Mouse (Mus musculus): ENCODE results near the gene C1d. TPM values are rescaled to one million over a fixed set of nuclear protein-coding genes. Genes with fewer than 3 reads are reported as not detected.
A peak's percentile ranks its signal among the peaks of the same experiment; 100 is the strongest.
"Not testable (repeated sequence)": the region's sequence is repeated elsewhere in the genome, so short reads cannot be mapped to it uniquely, and the experiment has no call there.

Gene C1d
- total RNA-seq (2021) = 10 to 100 TPM; 34.6 to 34.7 TPM
- long read RNA-seq, experiment 1, transcript C1d-201 (5 exons, 2,981 nt) = major isoform, 51 of 52 reads
- long read RNA-seq, experiment 1, partial matches to known transcripts = 0 of 52 reads
- long read RNA-seq, experiment 1, other reads (novel, unspliced or antisense) = 1 of 52 reads
- long read RNA-seq, experiment 2, transcript C1d-201 (5 exons, 2,981 nt) = major isoform, 36 of 40 reads
- long read RNA-seq, experiment 2, partial matches to known transcripts = 1 of 40 reads
- long read RNA-seq, experiment 2, other reads (novel, unspliced or antisense) = 1 of 40 reads

GRCm38 (mm10) chr11:17257443-17257842 lies at the start of gene C1d:
Gene C1d (plus strand): TSS chr11:17257579.
- intact Hi-C loops (cut with DNase I) = loop anchor here (5.0 kb wide), 1 partner anchor 100 kb away; the partner anchor contains the start of gene Ppp3r1

DNA sequence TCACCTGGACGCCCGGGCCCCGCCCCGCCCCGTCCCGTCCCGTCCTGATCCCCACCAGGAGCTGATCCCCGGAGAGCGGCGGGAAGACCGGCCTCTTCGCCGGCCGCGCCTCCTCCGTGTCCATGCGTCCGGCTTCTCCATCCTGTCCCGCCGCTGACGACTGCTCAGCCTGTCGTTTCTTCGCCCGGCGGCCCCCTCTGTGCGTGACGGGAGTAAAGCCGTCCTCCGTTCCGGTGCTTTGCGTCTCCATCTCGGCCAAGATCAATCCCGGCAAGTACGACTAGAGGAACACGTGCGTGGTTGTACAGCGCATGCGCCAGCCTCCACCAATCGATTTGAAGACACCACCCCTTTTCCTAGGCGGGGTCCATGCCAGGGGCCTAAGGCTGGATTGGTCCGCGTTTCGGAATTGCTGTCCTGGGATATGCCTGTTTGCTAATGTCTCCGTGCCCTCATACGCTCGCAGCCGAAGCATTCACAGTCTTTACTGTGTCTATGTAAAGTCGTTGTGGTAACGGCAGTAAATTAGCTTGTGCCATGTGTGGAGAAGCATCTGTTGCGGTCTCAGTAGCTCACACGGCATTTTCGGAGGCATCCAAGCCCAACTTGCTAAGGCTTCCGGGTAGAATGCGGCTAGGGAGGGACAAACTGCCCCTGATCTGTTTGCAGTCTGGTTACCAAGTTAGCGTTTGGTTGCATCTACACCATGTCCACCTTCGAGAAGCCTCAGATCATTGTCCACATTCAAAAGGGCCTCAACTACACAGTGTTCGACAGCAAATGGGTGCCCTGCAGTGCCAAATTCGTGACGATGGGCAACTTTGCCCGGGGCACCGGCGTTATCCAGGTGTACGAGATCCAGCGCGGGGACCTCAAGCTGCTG lies 45.9 kb upstream of the C1d start, which contains the start of gene Pno1:
Gene Pno1 (minus strand): TSS at position 311 of the 883 bp plus-strand sequence.
- peak; percentile 95 for DNase-seq
- intact Hi-C loops (cut with DNase I) = loop anchor here (2.0 kb wide), 1 partner anchor 51 kb away; no protein-coding TSS in a partner anchor

More at GRCm38 (mm10) chr11:17257443-17257842, at the start of gene C1d:
- peak; percentile 94 to 97 for DNase-seq

DNA sequence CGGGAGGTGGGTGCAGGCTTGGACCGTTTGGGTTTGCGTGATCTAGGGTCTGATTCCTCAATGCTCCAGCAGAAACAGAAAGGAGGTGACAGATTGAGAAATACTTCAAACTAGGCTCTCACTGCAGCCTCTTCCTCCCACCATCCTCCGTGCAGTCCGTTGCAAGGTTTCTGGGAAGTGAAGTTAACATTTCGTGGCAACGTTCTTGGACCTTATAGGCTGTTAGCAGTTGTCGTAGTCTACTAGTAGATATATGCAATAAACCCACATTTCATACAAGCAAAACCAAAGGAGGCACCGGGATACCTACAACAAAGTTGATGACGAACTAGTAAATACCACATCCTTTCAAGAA lies 45.3 kb upstream of the C1d start:
- DNase-seq = no peak
- intact Hi-C loops (cut with DNase I) = loop anchor here (2.0 kb wide), 1 partner anchor 51 kb away; no protein-coding TSS in a partner anchor

DNA sequence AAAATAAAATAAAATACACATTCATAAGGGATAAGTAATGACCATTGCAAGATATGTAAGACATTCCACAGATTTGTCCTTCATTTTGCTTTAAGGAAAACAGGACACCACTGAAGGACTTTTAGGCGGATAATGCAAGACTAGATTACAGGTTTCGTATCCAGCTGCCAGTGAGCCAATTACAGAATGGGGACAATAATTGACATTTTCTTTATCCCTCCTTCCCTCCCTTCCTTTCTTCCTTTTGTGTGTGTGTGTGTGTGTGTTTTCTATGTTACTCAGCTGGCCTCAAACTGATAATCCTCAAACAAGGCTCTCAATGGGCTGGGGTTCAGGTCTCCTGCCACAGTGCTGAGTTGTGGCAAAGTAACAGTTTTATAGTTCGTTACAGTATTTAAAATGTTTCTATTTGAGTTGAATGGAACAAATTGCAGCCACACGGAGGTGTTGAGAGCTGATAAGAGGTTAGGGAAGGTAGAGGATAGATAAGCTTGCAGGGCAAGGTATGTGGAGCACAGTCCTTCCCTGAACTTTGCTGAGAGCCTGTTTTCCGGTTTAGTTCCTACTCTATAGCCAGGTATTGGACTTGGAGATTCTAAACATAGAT lies 44.4 kb upstream of the C1d start:
- no peak for DNase-seq
- intact Hi-C loops (cut with DNase I) = loop anchor here (2.0 kb wide), 1 partner anchor 52 kb away; no protein-coding TSS in a partner anchor

DNA sequence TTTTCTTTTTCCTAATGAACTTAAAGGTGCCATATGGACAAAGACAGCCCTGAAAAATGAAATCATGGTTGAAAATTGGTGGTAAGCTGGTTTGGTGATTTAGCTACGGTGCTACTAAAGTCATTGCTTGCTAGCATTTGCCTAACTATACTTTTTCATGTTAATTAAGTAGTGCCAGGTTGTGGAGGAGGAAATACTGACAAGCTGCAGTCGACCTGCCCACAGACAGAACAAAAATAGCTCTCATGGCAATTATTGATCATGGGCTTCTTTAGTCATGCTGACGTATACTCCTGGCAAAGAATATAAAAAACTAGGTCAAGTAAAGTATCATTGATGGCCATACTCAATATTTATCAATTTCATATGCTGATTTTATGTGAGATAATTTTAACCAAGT lies 41.9 kb upstream of the C1d start:
- intact Hi-C loops (cut with DNase I) = no loop called here
- DNase-seq = no peak

DNA sequence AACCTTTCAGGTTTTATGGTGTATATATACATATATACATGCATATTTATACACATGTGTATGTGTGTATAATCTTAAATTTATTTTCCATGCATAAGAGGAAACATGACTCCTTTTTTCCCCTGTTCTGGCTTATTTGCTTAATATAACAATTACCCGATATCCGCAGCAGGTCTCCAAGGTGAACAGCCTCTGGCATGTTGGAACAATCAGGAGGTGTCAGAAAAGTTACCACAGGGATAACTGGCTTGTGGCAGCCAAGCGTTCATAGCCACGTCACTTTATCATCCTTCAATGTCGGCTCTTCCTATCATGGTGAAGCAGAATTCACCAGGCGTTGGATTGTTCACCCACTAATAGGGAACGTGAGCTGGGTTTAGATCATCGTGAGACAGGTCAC lies 36.3 kb upstream of the C1d start:
- no peak for DNase-seq
- intact Hi-C loops (cut with DNase I) = no loop called here

DNA sequence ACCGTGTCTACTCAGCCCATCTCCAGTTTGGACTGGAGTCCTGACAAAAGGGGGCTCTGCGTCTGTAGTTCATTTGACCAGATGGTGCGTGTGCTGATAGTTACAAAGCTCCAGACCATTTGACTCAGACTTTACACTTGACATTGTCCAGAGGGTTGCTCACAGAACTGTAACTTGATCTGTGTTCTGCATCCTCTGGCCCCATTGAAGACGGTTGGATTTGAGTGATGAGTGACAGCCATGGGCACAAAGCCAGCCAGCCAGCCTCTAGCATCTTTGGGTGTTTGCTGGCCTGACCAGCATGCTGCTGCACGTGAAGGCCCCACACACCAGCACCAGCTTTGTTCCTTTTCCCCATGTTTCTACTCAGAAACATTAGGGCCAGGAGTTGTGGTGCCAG lies 24.6 kb upstream of the C1d start:
- DNase-seq = peak in 1 of 2 experiments; percentile 7
- intact Hi-C loops (cut with DNase I) = no loop called here

DNA sequence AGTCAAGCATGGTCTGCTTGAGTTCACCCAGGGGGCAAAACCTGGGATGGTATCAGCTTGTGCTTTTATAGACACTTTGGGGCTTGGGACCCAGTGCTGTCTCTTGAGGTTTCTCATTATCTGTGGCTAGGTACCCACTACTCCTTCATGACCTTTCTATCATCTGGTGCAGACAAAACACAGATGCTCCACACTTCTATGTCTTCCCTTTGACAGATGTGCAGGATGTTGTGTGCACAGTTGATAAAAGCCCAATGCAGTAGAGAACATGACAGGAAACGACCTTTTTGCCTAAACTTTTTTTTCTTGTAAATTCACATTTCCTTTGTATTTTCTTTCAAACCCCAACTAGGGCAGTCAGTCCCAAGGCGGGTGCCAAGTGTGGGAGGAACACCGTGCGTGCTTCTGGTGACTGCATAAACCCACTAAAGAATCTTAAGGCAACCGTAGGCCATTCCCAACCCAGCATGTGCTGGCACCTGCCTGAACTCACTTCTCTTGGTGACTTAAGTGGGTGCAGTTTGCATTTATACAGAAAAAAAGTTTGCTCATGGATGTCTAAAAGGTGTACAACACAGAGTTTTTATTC lies 20.8 kb upstream of the C1d start:
- intact Hi-C loops (cut with DNase I) = no loop called here
- DNase-seq = no peak

GRCm38 (mm10) chr11:17238598-17238997 lies 18.8 kb upstream of the C1d start:
- intact Hi-C loops (cut with DNase I); DNase-seq: not testable (repeated sequence)

DNA sequence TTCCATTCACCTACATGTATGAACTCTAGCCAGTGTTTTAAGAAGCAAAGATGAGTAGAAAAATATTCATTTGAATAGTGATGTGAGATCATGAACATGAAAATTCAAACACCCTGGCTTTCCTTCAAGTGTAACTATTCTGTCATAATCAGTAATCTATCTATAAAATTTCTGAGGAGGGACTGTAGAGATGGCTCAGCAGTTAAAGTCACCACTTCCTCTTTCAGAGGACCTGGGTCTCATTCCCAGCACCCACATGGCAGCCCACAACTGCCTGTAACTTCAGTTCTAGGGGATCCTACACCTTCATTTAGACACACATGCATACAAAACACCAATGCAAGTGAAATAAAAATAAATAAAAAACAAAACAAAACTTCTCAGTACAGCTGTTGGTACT lies 8.7 kb upstream of the C1d start:
- no peak for DNase-seq
- intact Hi-C loops (cut with DNase I) = no loop called here

GRCm38 (mm10) chr11:17256813-17257365 lies 490 bp upstream of the C1d start:
- intact Hi-C loops (cut with DNase I) = loop anchor here (5.0 kb wide), 1 partner anchor 100 kb away; the partner anchor contains the start of gene Ppp3r1
- peak in 1 of 2 experiments; percentile 7 for DNase-seq

DNA sequence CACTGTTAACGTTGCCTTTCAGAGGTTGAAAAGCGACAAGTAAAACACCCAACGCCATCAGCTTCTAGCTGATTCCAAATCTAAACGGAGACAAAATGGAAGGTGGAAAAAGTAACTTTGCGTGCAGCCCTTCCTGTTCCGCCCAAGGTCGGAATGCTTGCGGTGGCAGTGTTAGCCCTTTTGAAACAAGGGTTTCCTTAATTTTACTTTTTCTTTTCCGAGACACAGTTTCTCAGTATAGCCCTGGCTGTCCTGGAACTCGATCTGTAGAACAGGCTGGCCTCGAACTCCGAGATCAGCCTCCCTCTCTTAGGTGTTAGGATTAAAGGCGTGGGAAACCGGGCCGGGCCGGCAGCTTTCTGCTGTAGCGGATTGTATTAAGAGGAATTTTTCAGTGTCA lies 482 bp downstream of the C1d start:
- intact Hi-C loops (cut with DNase I) = loop anchor here (5.0 kb wide), 1 partner anchor 101 kb away; the partner anchor contains the start of gene Ppp3r1
- peak in 1 of 2 experiments; percentile 40 for DNase-seq

- DNase-seq = no peak
- intact Hi-C loops (cut with DNase I) = no loop called here
Observed at GRCm38 (mm10) chr11:17267176-17267575, 9.8 kb downstream of the C1d start.

- DNase-seq = peak; percentile 34 to 36
- intact Hi-C loops (cut with DNase I) = no loop called here
Observed at GRCm38 (mm10) chr11:17268801-17269200, 11.4 kb downstream of the C1d start.

DNA sequence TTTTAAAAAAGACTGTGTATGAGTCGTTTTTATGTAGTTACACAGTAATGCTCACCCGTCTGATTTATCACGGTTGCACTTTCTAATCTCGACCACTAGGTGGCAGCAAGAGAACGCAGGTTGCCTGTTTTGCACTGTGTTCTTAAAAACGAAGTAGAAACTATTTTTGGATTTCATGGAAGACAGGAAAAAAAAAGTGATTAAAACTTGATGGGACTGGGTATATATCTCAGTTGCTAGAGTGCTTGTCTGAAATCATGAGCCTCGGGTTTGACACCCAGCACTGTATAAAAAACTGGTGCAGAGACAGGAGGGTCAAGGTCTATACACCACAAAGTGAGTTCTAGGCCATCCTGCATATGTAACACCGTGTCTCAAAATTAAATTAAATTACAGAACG lies 22.6 kb downstream of the C1d start:
- peak; percentile 20 to 55 for DNase-seq
- intact Hi-C loops (cut with DNase I) = no loop called here

DNA sequence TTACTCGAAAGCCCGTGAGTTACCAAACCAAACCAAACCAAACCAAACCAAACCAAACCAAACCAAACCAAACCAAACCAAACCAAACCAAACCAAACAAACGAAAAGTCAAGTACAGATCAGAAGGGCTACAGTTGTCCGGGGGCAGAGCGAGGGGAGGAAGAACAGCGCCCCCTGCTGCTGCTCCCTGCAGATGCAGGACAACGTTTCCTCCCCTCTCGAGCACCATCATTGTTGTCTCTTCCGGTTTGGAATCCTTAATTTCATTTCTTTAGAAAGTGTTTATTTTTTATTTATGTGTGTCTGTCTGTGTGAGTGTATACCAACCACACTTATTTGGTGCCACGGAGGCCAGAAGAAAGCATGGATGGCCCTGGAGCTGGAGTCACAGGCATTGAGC lies 26.7 kb downstream of the C1d start:
- peak in 1 of 2 experiments; percentile 15 for DNase-seq
- intact Hi-C loops (cut with DNase I) = no loop called here

- intact Hi-C loops (cut with DNase I) = no loop called here
- no peak for DNase-seq
Observed at GRCm38 (mm10) chr11:17288884-17289283, 31.5 kb downstream of the C1d start.

- intact Hi-C loops (cut with DNase I) = no loop called here
Observed at GRCm38 (mm10) chr11:17306007-17306891, 48.9 kb downstream of the C1d start.

GRCm38 (mm10) chr11:17307457-17307856 lies 50.1 kb downstream of the C1d start:
- no peak for DNase-seq
- intact Hi-C loops (cut with DNase I) = no loop called here

More at GRCm38 (mm10) chr11:17306007-17306891, 48.9 kb downstream of the C1d start:
- peak; percentile 52 to 73 for DNase-seq

Measured in heart, postnatal 14 days (tissue).